Mouse (Mus musculus): ENCODE results near the gene Smarcd2. TPM values are rescaled to one million over a fixed set of nuclear protein-coding genes. Genes with fewer than 3 reads are reported as not detected.
A peak's percentile ranks its signal among the peaks of the same experiment; 100 is the strongest.

Gene Smarcd2
- total and polyA plus RNA-seq, 3 experiments = 64.5 to 121 (median 80.6) TPM

- peak; percentile 92 for DNase-seq
These were observed 3.7 kb upstream of the Smarcd2 start, which contains the start of gene Tcam1 for GRCm38 (mm10) chr11:106276454-106276853. Tcam1 (plus strand) TSS chr11:106276672.

- DNase-seq = no peak
These were observed 2.2 kb upstream of the Smarcd2 start for GRCm38 (mm10) chr11:106274971-106275411.

- DNase-seq = no peak
These were observed 1.6 kb upstream of the Smarcd2 start for GRCm38 (mm10) chr11:106274374-106274773.

- no peak for DNase-seq
These were observed 1.0 kb upstream of the Smarcd2 start for GRCm38 (mm10) chr11:106273811-106274210.

- no peak for DNase-seq
These were observed 526 bp upstream of the Smarcd2 start for GRCm38 (mm10) chr11:106273311-106273684.

- DNase-seq = no peak
These were observed 753 bp downstream of the Smarcd2 start for GRCm38 (mm10) chr11:106271794-106272643.

- DNase-seq = peak; percentile 52
These were observed 1.5 kb downstream of the Smarcd2 start for GRCm38 (mm10) chr11:106271131-106271793.

- peak; percentile 52 for DNase-seq
These were observed 3.7 kb downstream of the Smarcd2 start for GRCm38 (mm10) chr11:106269060-106269431.

GRCm38 (mm10) chr11:106268326-106269059 is 4.3 kb downstream of the Smarcd2 start:
- DNase-seq = peak; percentile 92

- DNase-seq = peak; percentile 32
These were observed 4.9 kb downstream of the Smarcd2 start for GRCm38 (mm10) chr11:106267871-106268270.

GRCm38 (mm10) chr11:106267311-106267852 is 5.4 kb downstream of the Smarcd2 start:
- DNase-seq = peak; percentile 80

- DNase-seq = no peak
These were observed 6.3 kb downstream of the Smarcd2 start for GRCm38 (mm10) chr11:106266431-106266830.

GRCm38 (mm10) chr11:106265570-106265969 is 7.2 kb downstream of the Smarcd2 start:
- no peak for DNase-seq

- no peak for DNase-seq
These were observed 7.8 kb downstream of the Smarcd2 start for GRCm38 (mm10) chr11:106264988-106265387.

- no peak for DNase-seq
These were observed 8.8 kb downstream of the Smarcd2 start for GRCm38 (mm10) chr11:106263963-106264362.

GRCm38 (mm10) chr11:106260826-106261450 is 11.8 kb downstream of the Smarcd2 start:
- DNase-seq = no peak

GRCm38 (mm10) chr11:106256775-106257174 is 16.0 kb downstream of the Smarcd2 start:
- DNase-seq = peak; percentile 35

- peak; percentile 97 for DNase-seq
These were observed 16.9 kb downstream of the Smarcd2 start, which contains the start of the genes Ftsj3 and Psmc5 for GRCm38 (mm10) chr11:106255685-106256451. Ftsj3 (minus strand) TSS chr11:106256079. Psmc5 (plus strand) TSS chr11:106256154.

- peak; percentile 47 for DNase-seq
These were observed 17.6 kb downstream of the Smarcd2 start for GRCm38 (mm10) chr11:106255174-106255573.

GRCm38 (mm10) chr11:106254767-106255166 is 18.0 kb downstream of the Smarcd2 start:
- peak; percentile 14 for DNase-seq

GRCm38 (mm10) chr11:106249326-106249725 is 23.4 kb downstream of the Smarcd2 start:
- DNase-seq = no peak
